Mouse (Mus musculus): Measurements from ENCODE around the gene Cdc123. TPM values are rescaled to one million over a fixed set of nuclear protein-coding genes. Genes with fewer than 3 reads are reported as not detected.
A peak's percentile ranks its signal among the peaks of the same experiment; 100 is the strongest.

Cdc123 gene
- polyA plus RNA-seq, 1 experiment from 2014 or later = 147 TPM

DNA sequence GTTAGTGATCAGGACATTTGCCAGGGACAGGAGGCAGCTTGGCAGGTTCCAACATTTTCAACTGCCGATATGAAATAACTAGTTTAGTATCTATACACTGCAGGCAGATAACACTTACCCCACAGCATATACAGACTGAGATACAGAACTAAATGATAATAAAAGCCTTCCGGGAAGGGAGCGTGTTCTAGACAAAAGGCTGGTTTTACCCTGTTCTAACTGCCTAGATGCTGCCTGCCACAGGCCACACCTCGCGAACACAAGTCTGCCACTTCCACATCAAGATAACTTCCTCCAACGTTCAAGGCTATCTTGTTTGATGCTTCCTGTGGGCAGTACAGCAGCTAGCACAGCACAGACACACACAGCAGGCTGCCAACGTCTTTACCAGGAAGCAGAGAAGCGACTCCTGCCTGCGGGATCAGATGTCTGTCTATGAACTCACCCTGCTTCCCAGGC, 43.8 kb downstream of the Cdc123 start:
- no peak; the same call in 1 of the 2 replicates for ATAC-seq
- no peak overlapping the region for H3K27ac ChIP-seq (ENCODE audit: low read length)
- no peak overlapping the region for H3K4me2 ChIP-seq (replicated peaks; ENCODE audit: low read depth, low read length)
- TF ChIP-seq EP300 (IDR thresholded peaks at IDR 0.05) (no peak), CTCF (IDR thresholded peaks at IDR 0.05) (no peak)
- no peak overlapping the region for H3K4me3 ChIP-seq (ENCODE audit: low read depth, low read length)
- no peaks in the 10 kb centered on the region for H3K4me1 ChIP-seq (ENCODE audit: insufficient read depth, low read depth, low read length)
- 69% methylated on average over 9 of the region's 9 CpGs for WGBS
- peak; percentile 35 for DNase-seq (ENCODE audit: low spot score)
- H3K36me3 ChIP-seq (ENCODE audit: insufficient read depth, low read length) = peaks cover 16% of the 10 kb centered on the region; the same call in 1 of the 2 replicates
- H3K27me3 ChIP-seq (replicated peaks; ENCODE audit: insufficient read depth, low read length) = no peaks in the 10 kb centered on the region
- no peak overlapping the region for H3K9ac ChIP-seq (replicated peaks; ENCODE audit: low read depth)
- H3K9me3 ChIP-seq (ENCODE audit: low read length) = no peaks in the 10 kb centered on the region

DNA sequence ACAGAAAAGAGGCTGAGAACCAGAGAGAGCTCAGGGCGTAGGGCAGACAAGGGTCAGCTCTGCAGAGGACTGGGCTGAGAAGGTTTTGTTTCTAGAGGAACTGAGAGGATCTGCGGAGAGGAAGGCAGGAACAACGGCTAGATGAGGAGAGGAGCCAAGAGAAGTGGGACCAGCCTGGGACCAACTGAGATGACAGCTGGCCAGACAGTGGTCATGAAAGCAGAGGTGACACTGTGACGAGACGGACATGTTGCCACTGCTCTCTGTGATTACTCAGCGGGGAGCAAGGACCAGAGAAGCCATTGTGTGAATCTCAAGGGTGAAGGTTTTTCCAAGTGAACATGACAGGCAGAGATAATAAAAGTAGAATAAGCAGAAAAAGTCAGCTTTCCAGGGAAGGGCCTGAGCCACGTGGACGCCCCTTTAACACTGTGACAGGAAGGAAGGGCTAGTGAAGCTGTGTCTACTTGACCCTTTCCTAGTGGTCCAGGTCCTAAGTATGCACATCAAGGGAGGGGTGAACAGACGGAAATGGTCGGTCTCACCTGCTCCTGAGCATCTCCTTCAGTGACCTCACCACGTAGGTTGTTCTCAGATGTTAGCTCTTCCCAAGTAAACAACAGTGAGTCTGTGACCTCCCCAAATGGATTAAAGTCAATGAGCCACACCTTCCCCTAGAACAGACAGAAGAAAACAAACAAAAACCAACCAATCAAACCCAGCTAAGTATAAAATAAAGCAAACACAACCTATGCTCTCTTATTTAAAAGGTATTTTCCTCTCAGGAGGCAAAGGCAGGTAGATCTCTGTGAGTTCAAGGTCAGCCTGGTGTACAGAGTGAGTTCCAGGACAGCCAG, 46.9 kb downstream of the Cdc123 start:
- DNase-seq (ENCODE audit: low spot score) = peak; percentile 14
- Histone ChIP-seq H3K36me3 (ENCODE audit: insufficient read depth, low read length) (peaks cover 26% of the 10 kb centered on the region; the same call in 1 of the 2 replicates), H3K4me2 (replicated peaks; ENCODE audit: low read depth, low read length) (no peak overlapping the region), H3K9ac (replicated peaks; ENCODE audit: low read depth) (no peak overlapping the region), H3K4me3 (ENCODE audit: low read depth, low read length) (no peak overlapping the region), H3K4me1 (ENCODE audit: insufficient read depth, low read depth, low read length) (no peaks in the 10 kb centered on the region), H3K27me3 (replicated peaks; ENCODE audit: insufficient read depth, low read length) (no peaks in the 10 kb centered on the region), H3K27ac (ENCODE audit: low read length) (no peak overlapping the region), H3K9me3 (ENCODE audit: low read length) (no peaks in the 10 kb centered on the region)
- ATAC-seq = peak; percentile 72
- TF ChIP-seq CTCF (IDR thresholded peaks at IDR 0.05) = no peak
- TF ChIP-seq EP300 (IDR thresholded peaks at IDR 0.05) = no peak
- 69% methylated on average over 11 of the region's 11 CpGs for WGBS

- H3K9ac ChIP-seq (replicated peaks; ENCODE audit: low read depth) = no peak overlapping the region
- ATAC-seq (no peak), DNase-seq (ENCODE audit: low spot score) (no peak)
- no peaks in the 10 kb centered on the region for H3K27me3 ChIP-seq (replicated peaks; ENCODE audit: insufficient read depth, low read length)
- H3K4me3 ChIP-seq (ENCODE audit: low read depth, low read length) = no peak overlapping the region
- TF ChIP-seq EP300 (IDR thresholded peaks at IDR 0.05) (no peak), CTCF (IDR thresholded peaks at IDR 0.05) (no peak)
- H3K4me1 ChIP-seq (ENCODE audit: insufficient read depth, low read depth, low read length) = no peaks in the 10 kb centered on the region
- 80% methylated on average over 10 of the region's 10 CpGs for WGBS
- no peak overlapping the region for H3K27ac ChIP-seq (ENCODE audit: low read length)
- peaks cover 23% of the 10 kb centered on the region; the same call in 1 of the 2 replicates for H3K36me3 ChIP-seq (ENCODE audit: insufficient read depth, low read length)
- H3K4me2 ChIP-seq (replicated peaks; ENCODE audit: low read depth, low read length) = no peak overlapping the region
- H3K9me3 ChIP-seq (ENCODE audit: low read length) = no peaks in the 10 kb centered on the region
Measured at GRCm38 (mm10) chr2:5793771-5794170, 51.2 kb downstream of the Cdc123 start.

DNA sequence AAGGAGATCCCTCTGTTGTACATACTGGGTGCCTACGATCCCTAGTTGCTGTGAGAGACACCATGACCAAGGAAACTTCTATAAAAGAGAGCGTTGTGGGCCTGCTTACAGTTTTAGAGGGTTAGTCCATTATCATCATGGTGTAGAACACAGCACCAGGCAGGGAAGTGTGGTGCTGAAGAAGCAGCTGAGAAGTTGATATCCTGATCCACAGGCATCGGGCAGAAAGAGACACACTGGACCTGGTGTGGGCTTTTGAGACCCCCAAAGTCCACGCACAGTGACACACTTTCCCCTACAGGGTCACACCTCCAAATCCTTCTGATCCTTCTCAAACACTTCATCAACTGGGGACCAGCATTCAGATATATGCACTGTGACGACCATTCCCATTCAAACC, 52.9 kb downstream of the Cdc123 start:
- Histone ChIP-seq H3K4me1 (ENCODE audit: insufficient read depth, low read depth, low read length) (no peaks in the 10 kb centered on the region), H3K4me3 (ENCODE audit: low read depth, low read length) (no peak overlapping the region), H3K27ac (ENCODE audit: low read length) (no peak overlapping the region), H3K36me3 (ENCODE audit: insufficient read depth, low read length) (peaks cover 19% of the 10 kb centered on the region; the same call in 1 of the 2 replicates), H3K4me2 (replicated peaks; ENCODE audit: low read depth, low read length) (no peak overlapping the region), H3K9ac (replicated peaks; ENCODE audit: low read depth) (no peak overlapping the region), H3K9me3 (ENCODE audit: low read length) (no peaks in the 10 kb centered on the region), H3K27me3 (replicated peaks; ENCODE audit: insufficient read depth, low read length) (no peaks in the 10 kb centered on the region)
- DNase-seq (ENCODE audit: low spot score) (no peak), ATAC-seq (no peak)
- 97% methylated on average over 5 of the region's 5 CpGs for WGBS
- TF ChIP-seq CTCF (IDR thresholded peaks at IDR 0.05) = no peak
- TF ChIP-seq EP300 (IDR thresholded peaks at IDR 0.05) = no peak

GRCm38 (mm10) chr2:5789625-5790160, 55.3 kb downstream of the Cdc123 start:
- TF ChIP-seq CTCF (IDR thresholded peaks at IDR 0.05) (no peak), EP300 (IDR thresholded peaks at IDR 0.05) (no peak)
- Histone ChIP-seq H3K4me2 (replicated peaks; ENCODE audit: low read depth, low read length) (no peak overlapping the region), H3K27ac (ENCODE audit: low read length) (no peak overlapping the region), H3K36me3 (ENCODE audit: insufficient read depth, low read length) (0 out of 2 replicates have a peak, but pooled peaks cover 6% of the 10 kb centered on the region), H3K4me3 (ENCODE audit: low read depth, low read length) (no peak overlapping the region), H3K9ac (replicated peaks; ENCODE audit: low read depth) (no peak overlapping the region), H3K4me1 (ENCODE audit: insufficient read depth, low read depth, low read length) (no peaks in the 10 kb centered on the region), H3K9me3 (ENCODE audit: low read length) (no peaks in the 10 kb centered on the region), H3K27me3 (replicated peaks; ENCODE audit: insufficient read depth, low read length) (no peaks in the 10 kb centered on the region)
- 22% methylated on average over 4 of the region's 4 CpGs for WGBS
- DNase-seq (ENCODE audit: low spot score) = no peak
- no peak for ATAC-seq

- no peak for TF ChIP-seq CTCF (IDR thresholded peaks at IDR 0.05)
- no peak for TF ChIP-seq EP300 (IDR thresholded peaks at IDR 0.05)
Measured at GRCm38 (mm10) chr2:5787391-5787790, 57.6 kb downstream of the Cdc123 start.

More at GRCm38 (mm10) chr2:5787391-5787790, 57.6 kb downstream of the Cdc123 start:
- Histone ChIP-seq H3K4me1 (ENCODE audit: insufficient read depth, low read depth, low read length) (no peaks in the 10 kb centered on the region), H3K9ac (replicated peaks; ENCODE audit: low read depth) (no peak overlapping the region), H3K36me3 (ENCODE audit: insufficient read depth, low read length) (no peaks in the 10 kb centered on the region), H3K27me3 (replicated peaks; ENCODE audit: insufficient read depth, low read length) (no peaks in the 10 kb centered on the region), H3K4me2 (replicated peaks; ENCODE audit: low read depth, low read length) (no peak overlapping the region), H3K27ac (ENCODE audit: low read length) (no peak overlapping the region), H3K9me3 (ENCODE audit: low read length) (no peaks in the 10 kb centered on the region), H3K4me3 (ENCODE audit: low read depth, low read length) (no peak overlapping the region)
- WGBS = 78% methylated on average over 3 of the region's 3 CpGs
- no peak for ATAC-seq
- DNase-seq (ENCODE audit: low spot score) = no peak

Data from lung, postnatal 0 days (tissue).